Mouse (Mus musculus): Measurements from ENCODE around the gene Dlgap5. TPM values are rescaled to one million over a fixed set of nuclear protein-coding genes. Genes with fewer than 3 reads are reported as not detected.
A peak's percentile ranks its signal among the peaks of the same experiment; 100 is the strongest.

Dlgap5 gene
- polyA plus RNA-seq, 1 experiment from 2014 or later, result 63.8 TPM

GRCm38 (mm10) chr14:47445331-47446095 lies 27.3 kb upstream of the Dlgap5 start:
- Histone ChIP-seq H3K4me1 (ENCODE audit: control insufficient read depth, insufficient read depth, low read length) (no peaks in the 10 kb centered on the region), H3K9ac (ENCODE audit: low read depth, low read length) (no peak overlapping the region), H3K27me3 (ENCODE audit: control insufficient read depth, insufficient read depth, low read length) (no peaks in the 10 kb centered on the region), H3K9me3 (ENCODE audit: control insufficient read depth, low read length) (no peaks in the 10 kb centered on the region), H3K4me2 (replicated peaks; ENCODE audit: low read depth, low read length) (no peak overlapping the region), H3K36me3 (ENCODE audit: control insufficient read depth, insufficient read depth, low read length) (no peaks in the 10 kb centered on the region), H3K27ac (ENCODE audit: low read depth, low read length) (no peak overlapping the region), H3K4me3 (ENCODE audit: low read length) (no peak overlapping the region)
- WGBS, result 73% methylated on average over 9 of the region's 9 CpGs
- ATAC-seq (ENCODE audit: low FRiP score, low TSS enrichment), result no peak

- Histone ChIP-seq H3K27me3 (ENCODE audit: control insufficient read depth, insufficient read depth, low read length) (no peaks in the 10 kb centered on the region), H3K27ac (ENCODE audit: low read depth, low read length) (no peak overlapping the region), H3K4me3 (ENCODE audit: low read length) (no peak overlapping the region), H3K4me1 (ENCODE audit: control insufficient read depth, insufficient read depth, low read length) (no peaks in the 10 kb centered on the region), H3K9ac (ENCODE audit: low read depth, low read length) (no peak overlapping the region), H3K36me3 (ENCODE audit: control insufficient read depth, insufficient read depth, low read length) (no peaks in the 10 kb centered on the region), H3K4me2 (replicated peaks; ENCODE audit: low read depth, low read length) (no peak overlapping the region), H3K9me3 (ENCODE audit: control insufficient read depth, low read length) (peaks cover 4% of the 10 kb centered on the region; the same call in 1 of the 2 replicates)
- WGBS, result 69% methylated on average over 2 of the region's 2 CpGs
- ATAC-seq (ENCODE audit: low FRiP score, low TSS enrichment), result no peak
Observed at GRCm38 (mm10) chr14:47444907-47445306, 26.7 kb upstream of the Dlgap5 start.

GRCm38 (mm10) chr14:47438947-47439346 lies 20.7 kb upstream of the Dlgap5 start:
- no peaks in the 10 kb centered on the region for H3K4me1 ChIP-seq (ENCODE audit: control insufficient read depth, insufficient read depth, low read length)
- H3K4me3 ChIP-seq (ENCODE audit: low read length), result no peak overlapping the region
- H3K9me3 ChIP-seq (ENCODE audit: control insufficient read depth, low read length), result peaks cover 4% of the 10 kb centered on the region; the same call in 1 of the 2 replicates
- 71% methylated on average over 3 of the region's 3 CpGs for WGBS
- no peak overlapping the region for H3K27ac ChIP-seq (ENCODE audit: low read depth, low read length)
- no peak for ATAC-seq (ENCODE audit: low FRiP score, low TSS enrichment)
- H3K9ac ChIP-seq (ENCODE audit: low read depth, low read length), result no peak overlapping the region
- H3K4me2 ChIP-seq (replicated peaks; ENCODE audit: low read depth, low read length), result no peak overlapping the region
- no peaks in the 10 kb centered on the region for H3K27me3 ChIP-seq (ENCODE audit: control insufficient read depth, insufficient read depth, low read length)
- no peaks in the 10 kb centered on the region for H3K36me3 ChIP-seq (ENCODE audit: control insufficient read depth, insufficient read depth, low read length)

DNA sequence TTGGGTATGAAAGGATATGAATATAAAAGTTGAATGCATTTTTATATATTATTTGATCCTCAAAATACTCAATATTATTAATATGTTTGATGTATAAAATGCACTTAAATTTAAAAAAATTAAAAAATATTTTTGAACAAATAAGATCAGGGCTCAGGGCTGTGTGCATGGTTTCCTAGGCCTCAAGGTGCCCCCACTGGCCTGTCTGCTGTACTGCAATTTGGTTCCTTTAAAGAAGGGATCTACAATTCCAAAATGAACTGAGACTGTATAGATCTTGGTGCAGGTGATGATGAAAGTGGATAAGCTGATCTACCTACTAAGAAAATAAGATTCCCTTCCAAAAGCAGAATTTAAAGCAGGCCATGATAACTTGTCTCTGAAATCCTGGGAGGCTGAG lies 14.8 kb upstream of the Dlgap5 start:
- no peak overlapping the region for H3K4me3 ChIP-seq (ENCODE audit: low read length)
- no peaks in the 10 kb centered on the region for H3K9me3 ChIP-seq (ENCODE audit: control insufficient read depth, low read length)
- H3K27me3 ChIP-seq (ENCODE audit: control insufficient read depth, insufficient read depth, low read length), result no peaks in the 10 kb centered on the region
- no peak overlapping the region for H3K4me2 ChIP-seq (replicated peaks; ENCODE audit: low read depth, low read length)
- H3K27ac ChIP-seq (ENCODE audit: low read depth, low read length), result no peak overlapping the region
- H3K4me1 ChIP-seq (ENCODE audit: control insufficient read depth, insufficient read depth, low read length), result no peaks in the 10 kb centered on the region
- H3K36me3 ChIP-seq (ENCODE audit: control insufficient read depth, insufficient read depth, low read length), result no peaks in the 10 kb centered on the region
- ATAC-seq (ENCODE audit: low FRiP score, low TSS enrichment), result no peak
- no peak overlapping the region for H3K9ac ChIP-seq (ENCODE audit: low read depth, low read length)

- no peaks in the 10 kb centered on the region for H3K27me3 ChIP-seq (ENCODE audit: control insufficient read depth, insufficient read depth, low read length)
- H3K36me3 ChIP-seq (ENCODE audit: control insufficient read depth, insufficient read depth, low read length), result no peaks in the 10 kb centered on the region
- peaks cover 2% of the 10 kb centered on the region; the same call in 1 of the 2 replicates for H3K4me1 ChIP-seq (ENCODE audit: control insufficient read depth, insufficient read depth, low read length)
- WGBS, result 54% methylated on average over 4 of the region's 4 CpGs
- H3K27ac ChIP-seq (ENCODE audit: low read depth, low read length), result no peak overlapping the region
- no peak for ATAC-seq (ENCODE audit: low FRiP score, low TSS enrichment)
- H3K9me3 ChIP-seq (ENCODE audit: control insufficient read depth, low read length), result no peaks in the 10 kb centered on the region
- H3K4me2 ChIP-seq (replicated peaks; ENCODE audit: low read depth, low read length), result no peak overlapping the region
- no peak overlapping the region for H3K4me3 ChIP-seq (ENCODE audit: low read length)
- no peak overlapping the region for H3K9ac ChIP-seq (ENCODE audit: low read depth, low read length)
Observed at GRCm38 (mm10) chr14:47422466-47422865, 4.3 kb upstream of the Dlgap5 start.

- no peak overlapping the region for H3K4me3 ChIP-seq (ENCODE audit: low read length)
- WGBS, result 35% methylated on average over 2 of the region's 2 CpGs
- H3K36me3 ChIP-seq (ENCODE audit: control insufficient read depth, insufficient read depth, low read length), result no peaks in the 10 kb centered on the region
- H3K9me3 ChIP-seq (ENCODE audit: control insufficient read depth, low read length), result no peaks in the 10 kb centered on the region
- no peak overlapping the region for H3K9ac ChIP-seq (ENCODE audit: low read depth, low read length)
- H3K4me1 ChIP-seq (ENCODE audit: control insufficient read depth, insufficient read depth, low read length), result peaks cover 9% of the 10 kb centered on the region; the same call in 1 of the 2 replicates
- no peak overlapping the region for H3K4me2 ChIP-seq (replicated peaks; ENCODE audit: low read depth, low read length)
- ATAC-seq (ENCODE audit: low FRiP score, low TSS enrichment), result no peak
- no peaks in the 10 kb centered on the region for H3K27me3 ChIP-seq (ENCODE audit: control insufficient read depth, insufficient read depth, low read length)
- H3K27ac ChIP-seq (ENCODE audit: low read depth, low read length), result no peak overlapping the region
Observed at GRCm38 (mm10) chr14:47421606-47422005, 3.4 kb upstream of the Dlgap5 start.

DNA sequence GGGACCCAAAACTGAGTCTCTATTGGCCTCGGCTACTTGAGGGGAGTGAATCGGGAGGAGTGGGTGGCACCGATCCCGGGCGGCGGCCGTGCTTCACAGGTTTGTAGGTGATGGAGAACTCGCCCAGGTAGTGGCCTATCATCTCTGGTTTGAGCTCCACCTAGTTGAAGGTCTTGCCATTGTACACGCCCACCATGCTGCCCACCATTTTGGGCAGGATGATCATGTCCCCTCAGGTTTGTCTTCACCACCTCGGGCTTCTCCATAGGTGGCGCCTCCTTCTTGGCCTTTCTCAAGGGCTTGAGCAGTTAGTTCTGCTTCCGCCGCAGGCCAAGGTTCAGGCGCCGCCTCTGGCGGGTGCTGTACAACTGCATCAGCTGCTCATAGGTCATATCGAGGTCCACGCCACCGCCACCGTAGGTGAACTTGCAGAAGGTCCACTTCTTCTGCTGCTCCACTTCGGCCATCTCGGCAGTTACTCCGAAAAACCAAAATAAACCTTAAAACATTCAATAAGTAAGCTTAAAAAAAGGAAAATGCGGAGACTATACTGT lies 1.6 kb upstream of the Dlgap5 start:
- H3K36me3 ChIP-seq (ENCODE audit: control insufficient read depth, insufficient read depth, low read length), result peaks cover 12% of the 10 kb centered on the region
- no peaks in the 10 kb centered on the region for H3K9me3 ChIP-seq (ENCODE audit: control insufficient read depth, low read length)
- ATAC-seq (ENCODE audit: low FRiP score, low TSS enrichment), result no peak
- H3K4me2 ChIP-seq (replicated peaks; ENCODE audit: low read depth, low read length), result no peak overlapping the region
- H3K4me3 ChIP-seq (ENCODE audit: low read length), result no peak overlapping the region
- no peaks in the 10 kb centered on the region for H3K27me3 ChIP-seq (ENCODE audit: control insufficient read depth, insufficient read depth, low read length)
- no peak overlapping the region for H3K9ac ChIP-seq (ENCODE audit: low read depth, low read length)
- WGBS, result 92% methylated on average over 24 of the region's 24 CpGs
- no peak overlapping the region for H3K27ac ChIP-seq (ENCODE audit: low read depth, low read length)
- H3K4me1 ChIP-seq (ENCODE audit: control insufficient read depth, insufficient read depth, low read length), result peaks cover 9% of the 10 kb centered on the region; the same call in 1 of the 2 replicates

DNA sequence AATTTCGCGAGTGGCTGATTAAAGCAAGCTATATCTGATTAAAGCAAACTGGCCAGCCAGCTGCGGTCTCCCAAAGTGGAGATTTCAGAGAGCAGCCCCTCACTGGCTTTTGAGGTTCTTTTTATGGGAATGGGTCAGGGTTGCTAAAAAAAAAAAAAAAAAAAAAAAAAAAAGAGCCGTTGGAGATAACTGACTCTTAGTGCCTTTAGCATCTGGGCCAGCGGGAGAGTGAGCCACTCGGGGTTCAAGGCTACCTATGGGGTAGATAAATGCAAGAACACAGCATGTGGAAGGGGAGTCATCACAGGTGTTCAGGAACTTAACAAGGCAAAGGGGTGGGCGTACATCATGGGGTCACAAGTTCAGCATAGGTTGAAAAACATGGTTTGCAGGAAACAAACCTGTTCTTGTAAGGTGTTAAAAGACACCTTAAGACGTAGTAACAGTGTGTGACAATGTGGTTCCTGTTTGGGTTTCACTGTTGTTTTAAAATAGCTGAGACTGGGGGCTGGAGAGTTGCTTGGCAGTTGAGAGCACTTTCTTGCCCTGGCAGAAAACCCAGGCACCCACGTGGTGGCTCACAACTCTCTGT lies 923 bp upstream of the Dlgap5 start:
- peak overlapping the region; percentile 63; the same call in 1 of the 2 replicates for H3K4me2 ChIP-seq (replicated peaks; ENCODE audit: low read depth, low read length)
- no peaks in the 10 kb centered on the region for H3K27me3 ChIP-seq (ENCODE audit: control insufficient read depth, insufficient read depth, low read length)
- H3K4me3 ChIP-seq (ENCODE audit: low read length), result no peak overlapping the region
- H3K9me3 ChIP-seq (ENCODE audit: control insufficient read depth, low read length), result no peaks in the 10 kb centered on the region
- H3K27ac ChIP-seq (ENCODE audit: low read depth, low read length), result peak overlapping the region; percentile 31
- H3K36me3 ChIP-seq (ENCODE audit: control insufficient read depth, insufficient read depth, low read length), result peaks cover 19% of the 10 kb centered on the region
- ATAC-seq (ENCODE audit: low FRiP score, low TSS enrichment), result no peak
- H3K4me1 ChIP-seq (ENCODE audit: control insufficient read depth, insufficient read depth, low read length), result peaks cover 9% of the 10 kb centered on the region; the same call in 1 of the 2 replicates
- 72% methylated on average over 9 of the region's 9 CpGs for WGBS
- no peak overlapping the region for H3K9ac ChIP-seq (ENCODE audit: low read depth, low read length)

GRCm38 (mm10) chr14:47418666-47418991 lies 422 bp upstream of the Dlgap5 start:
- Histone ChIP-seq H3K27me3 (ENCODE audit: control insufficient read depth, insufficient read depth, low read length) (no peaks in the 10 kb centered on the region), H3K36me3 (ENCODE audit: control insufficient read depth, insufficient read depth, low read length) (peaks cover 24% of the 10 kb centered on the region), H3K4me3 (ENCODE audit: low read length) (peak overlapping the region; percentile 57), H3K4me2 (replicated peaks; ENCODE audit: low read depth, low read length) (peak overlapping the region; percentile 63), H3K4me1 (ENCODE audit: control insufficient read depth, insufficient read depth, low read length) (peaks cover 9% of the 10 kb centered on the region; the same call in 1 of the 2 replicates), H3K9me3 (ENCODE audit: control insufficient read depth, low read length) (no peaks in the 10 kb centered on the region), H3K27ac (ENCODE audit: low read depth, low read length) (peak overlapping the region; percentile 31; the same call in 1 of the 2 replicates), H3K9ac (ENCODE audit: low read depth, low read length) (peak overlapping the region; percentile 58; the same call in 1 of the 2 replicates)
- no peak for ATAC-seq (ENCODE audit: low FRiP score, low TSS enrichment)
- WGBS, result 27% methylated on average over 5 of the region's 5 CpGs

Measured in kidney, embryonic 14.5 days (tissue).